Mouse (Mus musculus): ENCODE measurements around the gene Htra1. TPM values are rescaled to one million over a fixed set of nuclear protein-coding genes. Genes with fewer than 3 reads are reported as not detected.

Htra1 gene
- polyA plus RNA-seq, 1 experiment: 231 TPM

DNA sequence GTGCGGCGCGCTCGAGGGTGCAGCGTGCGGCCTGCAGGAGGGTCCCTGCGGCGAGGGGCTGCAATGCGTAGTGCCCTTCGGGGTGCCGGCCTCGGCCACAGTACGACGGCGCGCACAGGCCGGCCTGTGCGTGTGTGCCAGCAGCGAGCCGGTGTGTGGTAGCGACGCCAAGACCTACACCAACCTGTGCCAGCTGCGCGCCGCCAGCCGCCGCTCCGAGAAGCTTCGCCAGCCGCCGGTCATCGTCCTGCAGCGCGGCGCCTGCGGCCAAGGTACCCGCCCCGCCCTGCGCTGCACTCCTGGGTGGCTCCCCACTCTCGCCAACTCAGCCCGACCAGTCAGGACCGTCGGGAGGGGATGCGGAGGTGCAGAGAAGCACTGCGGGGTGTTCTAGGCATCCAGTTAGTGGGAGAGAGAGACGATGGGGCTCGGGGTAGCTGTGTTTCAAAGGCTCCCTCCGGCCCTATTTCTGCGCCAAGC is 601 bp downstream of the Htra1 start:
- H3K27me3 ChIP-seq (ENCODE audit: control insufficient read depth, insufficient read depth, low read length): no peaks in the 10 kb centered on the region; the same call in 1 of the 2 replicates
- no peaks in the 10 kb centered on the region for H3K4me1 ChIP-seq (ENCODE audit: control insufficient read depth, insufficient read depth, low read length)
- no peak overlapping the region; the same call in 1 of the 2 replicates for H3K27ac ChIP-seq (ENCODE audit: insufficient read depth, low read length)
- H3K4me3 ChIP-seq (replicated peaks; ENCODE audit: insufficient read depth, low read depth, low read length): peak overlapping the region; percentile 51
- DNase-seq: peak in 1 of 2 experiments; percentile 25
- under 1% methylated on average over 49 of the region's 49 CpGs for WGBS
- no peak for TF ChIP-seq CTCF (IDR thresholded peaks at IDR 0.05; ENCODE audit: borderline replicate concordance, insufficient read depth, low read depth, low read length)
- TF ChIP-seq POLR2A (IDR thresholded peaks at IDR 0.05; ENCODE audit: borderline replicate concordance, insufficient read depth, low read length): no peak

DNA sequence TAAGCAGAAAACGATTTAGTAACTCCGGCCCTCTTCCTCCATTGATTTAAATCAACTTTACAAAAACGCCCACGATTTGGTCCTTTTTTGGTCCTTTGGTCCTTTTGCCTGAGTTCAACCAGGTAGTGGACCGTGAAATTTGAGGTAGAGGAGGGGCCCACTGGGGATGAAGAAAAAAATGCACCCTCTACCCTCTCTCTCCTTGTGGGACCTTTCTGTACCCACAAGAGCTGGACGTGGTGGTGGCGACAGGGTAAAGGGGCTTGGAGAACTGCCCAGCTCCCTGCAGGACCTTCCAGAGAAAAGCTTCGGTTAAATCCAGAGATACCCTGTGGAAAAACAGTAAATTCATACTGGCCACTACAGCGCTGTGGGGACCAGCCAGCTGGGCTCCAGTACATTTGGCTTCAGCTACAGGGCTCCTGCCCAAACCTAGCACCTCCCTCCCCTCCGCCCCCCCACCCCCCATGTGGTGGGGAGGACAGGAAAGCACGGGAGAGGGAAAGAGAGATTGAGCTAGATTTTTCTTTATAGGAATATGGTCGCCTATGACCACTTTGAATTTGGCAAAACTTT is 1.4 kb downstream of the Htra1 start:
- 20% methylated on average over 12 of the region's 12 CpGs for WGBS
- Histone ChIP-seq H3K27me3 (ENCODE audit: control insufficient read depth, insufficient read depth, low read length) (no peaks in the 10 kb centered on the region; the same call in 1 of the 2 replicates), H3K4me1 (ENCODE audit: control insufficient read depth, insufficient read depth, low read length) (no peaks in the 10 kb centered on the region; the same call in 1 of the 2 replicates), H3K27ac (ENCODE audit: insufficient read depth, low read length) (no peak overlapping the region), H3K4me3 (replicated peaks; ENCODE audit: insufficient read depth, low read depth, low read length) (peak overlapping the region; percentile 9)
- TF ChIP-seq CTCF (IDR thresholded peaks at IDR 0.05; ENCODE audit: borderline replicate concordance, insufficient read depth, low read depth, low read length) (no peak), POLR2A (IDR thresholded peaks at IDR 0.05; ENCODE audit: borderline replicate concordance, insufficient read depth, low read length) (no peak)
- DNase-seq: peak in 1 of 2 experiments; percentile 21

- DNase-seq: no peak
- Histone ChIP-seq H3K27me3 (ENCODE audit: control insufficient read depth, insufficient read depth, low read length) (no peaks in the 10 kb centered on the region; the same call in 1 of the 2 replicates), H3K4me1 (ENCODE audit: control insufficient read depth, insufficient read depth, low read length) (no peaks in the 10 kb centered on the region; the same call in 1 of the 2 replicates), H3K27ac (ENCODE audit: insufficient read depth, low read length) (no peak overlapping the region), H3K4me3 (replicated peaks; ENCODE audit: insufficient read depth, low read depth, low read length) (no peak overlapping the region)
- no peak for TF ChIP-seq POLR2A (IDR thresholded peaks at IDR 0.05; ENCODE audit: borderline replicate concordance, insufficient read depth, low read length)
- 62% methylated on average over 4 of the region's 4 CpGs for WGBS
Measured at GRCm38 (mm10) chr7:130938005-130938404, 2.1 kb downstream of the Htra1 start.

GRCm38 (mm10) chr7:130938896-130939295 is 3.0 kb downstream of the Htra1 start:
- no peaks in the 10 kb centered on the region; the same call in 1 of the 2 replicates for H3K4me1 ChIP-seq (ENCODE audit: control insufficient read depth, insufficient read depth, low read length)
- no peaks in the 10 kb centered on the region; the same call in 1 of the 2 replicates for H3K27me3 ChIP-seq (ENCODE audit: control insufficient read depth, insufficient read depth, low read length)
- 92% methylated on average over 8 of the region's 8 CpGs for WGBS
- no peak overlapping the region for H3K27ac ChIP-seq (ENCODE audit: insufficient read depth, low read length)
- TF ChIP-seq POLR2A (IDR thresholded peaks at IDR 0.05; ENCODE audit: borderline replicate concordance, insufficient read depth, low read length) (no peak), CTCF (IDR thresholded peaks at IDR 0.05; ENCODE audit: borderline replicate concordance, insufficient read depth, low read depth, low read length) (no peak)
- no peak for DNase-seq
- no peak overlapping the region for H3K4me3 ChIP-seq (replicated peaks; ENCODE audit: insufficient read depth, low read depth, low read length)

DNA sequence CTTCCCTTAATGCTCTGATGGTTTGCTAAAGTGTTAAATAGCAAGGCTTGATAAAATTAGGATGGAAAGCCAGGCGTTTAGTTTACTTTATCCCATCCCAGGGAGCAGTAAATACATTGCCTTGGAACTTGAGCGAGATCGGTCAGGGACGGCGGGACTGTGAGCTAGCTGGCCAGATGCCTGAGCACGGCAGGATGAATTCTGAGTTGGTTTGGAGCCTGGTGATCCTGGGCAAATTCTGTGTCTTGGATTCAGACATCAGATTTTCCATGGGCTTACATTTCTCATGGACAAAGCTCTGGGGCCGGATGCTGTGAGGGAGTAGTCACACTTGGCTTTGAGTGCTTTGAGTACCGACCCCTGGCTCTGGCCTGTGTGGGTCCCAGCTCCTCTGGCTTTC is 4.8 kb downstream of the Htra1 start:
- Histone ChIP-seq H3K4me3 (replicated peaks; ENCODE audit: insufficient read depth, low read depth, low read length) (no peak overlapping the region), H3K4me1 (ENCODE audit: control insufficient read depth, insufficient read depth, low read length) (no peaks in the 10 kb centered on the region; the same call in 1 of the 2 replicates), H3K27me3 (ENCODE audit: control insufficient read depth, insufficient read depth, low read length) (no peaks in the 10 kb centered on the region; the same call in 1 of the 2 replicates), H3K27ac (ENCODE audit: insufficient read depth, low read length) (no peak overlapping the region)
- WGBS: 21% methylated on average over 8 of the region's 8 CpGs
- peak; percentile 54 to 60 for DNase-seq
- TF ChIP-seq POLR2A (IDR thresholded peaks at IDR 0.05; ENCODE audit: borderline replicate concordance, insufficient read depth, low read length) (no peak), CTCF (IDR thresholded peaks at IDR 0.05; ENCODE audit: borderline replicate concordance, insufficient read depth, low read depth, low read length) (no peak)

DNA sequence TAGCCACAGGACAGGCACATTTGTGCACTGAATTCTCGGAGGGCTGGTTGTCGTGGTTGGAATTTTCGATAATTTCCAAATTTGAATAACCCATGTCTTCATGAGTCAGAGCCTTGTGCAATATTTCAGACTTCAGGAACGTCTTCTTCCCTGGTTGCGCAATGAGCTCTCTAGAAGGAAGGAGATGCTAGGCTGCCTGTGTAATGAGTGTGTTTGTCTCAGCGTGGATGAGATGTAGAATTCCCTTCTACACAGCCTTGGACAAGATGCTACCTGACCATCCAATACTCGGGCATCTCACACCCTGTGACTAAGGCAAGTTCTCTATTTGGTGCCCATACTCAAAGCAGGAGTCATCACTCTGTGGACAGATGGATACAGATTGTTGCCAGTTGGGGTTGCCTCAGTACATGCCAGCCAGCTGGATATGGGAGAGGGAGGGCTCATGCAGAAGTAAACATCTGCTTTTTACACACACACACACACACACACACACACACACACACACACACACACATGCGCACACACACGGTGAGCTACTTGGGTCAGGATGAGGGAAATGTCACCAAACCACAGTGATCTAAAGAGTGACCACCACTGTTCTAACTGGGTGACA is 7.5 kb downstream of the Htra1 start:
- no peak overlapping the region for H3K27ac ChIP-seq (ENCODE audit: insufficient read depth, low read length)
- no peaks in the 10 kb centered on the region for H3K27me3 ChIP-seq (ENCODE audit: control insufficient read depth, insufficient read depth, low read length)
- 89% methylated on average over 9 of the region's 9 CpGs for WGBS
- DNase-seq: no peak
- H3K4me3 ChIP-seq (replicated peaks; ENCODE audit: insufficient read depth, low read depth, low read length): no peak overlapping the region
- TF ChIP-seq CTCF (IDR thresholded peaks at IDR 0.05; ENCODE audit: borderline replicate concordance, insufficient read depth, low read depth, low read length) (no peak), POLR2A (IDR thresholded peaks at IDR 0.05; ENCODE audit: borderline replicate concordance, insufficient read depth, low read length) (no peak)
- no peaks in the 10 kb centered on the region; the same call in 1 of the 2 replicates for H3K4me1 ChIP-seq (ENCODE audit: control insufficient read depth, insufficient read depth, low read length)

DNA sequence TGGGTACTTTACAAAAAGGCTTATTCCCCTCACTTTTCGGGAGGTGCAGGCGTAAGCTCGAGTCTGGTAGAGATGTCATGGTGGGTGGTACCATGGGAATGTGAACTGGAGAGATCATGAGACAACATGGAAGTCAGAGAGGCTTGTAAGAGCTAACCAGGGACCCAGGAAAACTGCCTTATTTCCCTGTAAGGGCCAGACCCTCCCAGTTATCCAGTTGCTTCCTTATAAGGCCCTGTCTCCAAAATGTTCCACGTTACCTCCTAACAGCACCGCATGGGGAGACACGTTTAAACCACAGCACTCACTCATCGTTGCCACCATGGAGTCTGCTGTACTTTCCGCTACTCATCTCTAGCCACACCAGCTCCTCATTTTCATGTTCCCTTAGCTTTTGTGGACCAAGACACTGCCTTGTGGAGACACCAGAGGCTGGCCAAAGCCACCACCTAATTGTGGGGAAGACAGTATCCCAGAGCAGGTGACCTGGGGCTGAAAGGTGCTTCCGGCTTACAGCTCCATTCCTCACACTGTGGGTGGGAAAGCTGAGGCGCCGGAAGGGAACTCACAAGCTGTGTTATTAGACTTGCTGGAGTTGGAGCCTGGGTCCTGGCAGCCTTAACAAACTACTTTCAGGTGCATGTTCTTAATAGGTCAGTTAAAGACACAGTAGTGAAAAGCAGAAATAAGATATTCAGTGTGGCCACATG is 9.0 kb downstream of the Htra1 start:
- TF ChIP-seq CTCF (IDR thresholded peaks at IDR 0.05; ENCODE audit: borderline replicate concordance, insufficient read depth, low read depth, low read length): no peak
- TF ChIP-seq POLR2A (IDR thresholded peaks at IDR 0.05; ENCODE audit: borderline replicate concordance, insufficient read depth, low read length): no peak
- Histone ChIP-seq H3K4me1 (ENCODE audit: control insufficient read depth, insufficient read depth, low read length) (peaks cover 4% of the 10 kb centered on the region), H3K27ac (ENCODE audit: insufficient read depth, low read length) (no peak overlapping the region), H3K27me3 (ENCODE audit: control insufficient read depth, insufficient read depth, low read length) (no peaks in the 10 kb centered on the region), H3K4me3 (replicated peaks; ENCODE audit: insufficient read depth, low read depth, low read length) (no peak overlapping the region)
- 91% methylated on average over 11 of the region's 11 CpGs for WGBS
- DNase-seq: no peak

All from cerebellum, adult 2 months (tissue).